Mouse (Mus musculus): ENCODE measurements around the gene Syt8. TPM values are rescaled to one million over a fixed set of nuclear protein-coding genes. Genes with fewer than 3 reads are reported as not detected.

Gene Syt8
- total RNA-seq, 1 experiment from 2014 or later = not detected

DNA sequence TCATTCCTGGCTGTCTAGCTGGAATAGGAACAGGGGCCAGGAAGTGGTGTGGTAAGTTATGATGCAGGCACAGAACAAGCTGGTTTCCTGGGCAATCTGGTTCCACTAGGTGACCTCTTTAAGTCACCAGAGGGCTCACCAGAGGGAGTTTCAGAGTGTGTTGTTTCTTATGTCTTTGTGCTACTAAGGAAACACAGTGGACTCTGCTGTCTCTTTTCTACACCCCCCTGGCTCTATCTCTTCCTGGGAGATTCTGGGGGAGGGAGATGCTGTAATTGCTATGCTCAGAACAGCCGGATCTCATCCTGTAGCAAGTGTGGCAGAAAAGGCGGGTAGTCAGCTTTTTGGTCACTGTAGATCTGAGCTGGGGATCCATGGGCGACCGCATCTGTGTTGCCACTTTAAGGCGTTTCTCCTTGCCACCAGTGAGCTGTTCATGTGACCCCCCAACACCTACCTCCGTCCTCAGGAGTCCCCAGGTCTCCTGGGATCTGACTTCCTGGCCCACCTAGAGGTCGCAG is 35.6 kb downstream of the Syt8 start:
- ATAC-seq (replicated peaks; ENCODE audit: insufficient number of reproducible peaks, low FRiP score, low TSS enrichment, poor library complexity, severe bottlenecking) = no peak

GRCm38 (mm10) chr7:142470808-142471413 is 36.3 kb downstream of the Syt8 start:
- no peak for ATAC-seq (replicated peaks; ENCODE audit: insufficient number of reproducible peaks, low FRiP score, low TSS enrichment, poor library complexity, severe bottlenecking)

- ATAC-seq (replicated peaks; ENCODE audit: insufficient number of reproducible peaks, low FRiP score, low TSS enrichment, poor library complexity, severe bottlenecking) = no peak
Measured at GRCm38 (mm10) chr7:142471414-142471861, 36.8 kb downstream of the Syt8 start.

GRCm38 (mm10) chr7:142471884-142472570 is 37.4 kb downstream of the Syt8 start:
- no peak for ATAC-seq (replicated peaks; ENCODE audit: insufficient number of reproducible peaks, low FRiP score, low TSS enrichment, poor library complexity, severe bottlenecking)

- no peak for ATAC-seq (replicated peaks; ENCODE audit: insufficient number of reproducible peaks, low FRiP score, low TSS enrichment, poor library complexity, severe bottlenecking)
Measured at GRCm38 (mm10) chr7:142472936-142473335, 38.3 kb downstream of the Syt8 start.

- no peak for ATAC-seq (replicated peaks; ENCODE audit: insufficient number of reproducible peaks, low FRiP score, low TSS enrichment, poor library complexity, severe bottlenecking)
Measured at GRCm38 (mm10) chr7:142473476-142473875, 38.8 kb downstream of the Syt8 start.

DNA sequence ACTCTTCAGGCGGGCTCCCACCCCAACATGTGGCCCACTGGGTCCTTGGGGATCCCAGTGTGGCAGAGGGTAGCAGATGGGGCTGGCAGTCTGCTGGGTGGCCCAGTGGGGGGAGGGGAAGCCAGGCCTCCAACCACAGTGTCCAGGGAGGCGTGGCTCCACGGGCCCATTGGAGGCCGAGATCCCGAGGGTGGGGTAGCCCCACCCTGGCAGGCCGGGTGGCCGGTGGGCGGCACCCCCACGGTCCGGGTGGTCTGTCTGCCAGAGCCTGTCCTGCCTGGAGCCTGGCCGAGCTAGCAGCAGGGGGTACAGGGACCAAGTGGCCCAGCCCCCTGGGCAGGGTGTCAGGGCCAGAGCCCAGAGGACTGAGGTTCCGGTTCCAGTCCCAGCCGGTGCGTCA is 40.1 kb downstream of the Syt8 start:
- ATAC-seq (replicated peaks; ENCODE audit: insufficient number of reproducible peaks, low FRiP score, low TSS enrichment, poor library complexity, severe bottlenecking) = no peak

DNA sequence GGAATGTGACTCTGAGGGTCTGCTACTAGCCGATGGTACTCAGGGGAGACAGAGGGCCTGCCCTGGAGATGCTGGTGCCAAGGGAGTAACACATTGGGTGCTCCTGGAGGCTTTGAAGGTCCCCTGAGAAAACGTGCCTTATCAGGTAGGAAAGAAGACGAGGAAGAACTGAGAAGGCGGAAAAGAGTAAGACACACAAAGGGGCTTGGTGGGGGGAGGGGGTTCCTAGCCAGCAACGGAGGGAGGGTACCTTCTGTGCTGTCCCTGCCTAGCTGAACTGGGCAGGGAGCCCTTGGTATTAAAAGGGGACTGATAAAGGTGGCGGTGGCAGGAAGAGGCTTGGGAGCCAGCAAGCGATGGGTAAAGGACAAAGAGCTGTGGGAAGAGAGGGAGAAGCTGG is 41.0 kb downstream of the Syt8 start:
- no peak for ATAC-seq (replicated peaks; ENCODE audit: insufficient number of reproducible peaks, low FRiP score, low TSS enrichment, poor library complexity, severe bottlenecking)

DNA sequence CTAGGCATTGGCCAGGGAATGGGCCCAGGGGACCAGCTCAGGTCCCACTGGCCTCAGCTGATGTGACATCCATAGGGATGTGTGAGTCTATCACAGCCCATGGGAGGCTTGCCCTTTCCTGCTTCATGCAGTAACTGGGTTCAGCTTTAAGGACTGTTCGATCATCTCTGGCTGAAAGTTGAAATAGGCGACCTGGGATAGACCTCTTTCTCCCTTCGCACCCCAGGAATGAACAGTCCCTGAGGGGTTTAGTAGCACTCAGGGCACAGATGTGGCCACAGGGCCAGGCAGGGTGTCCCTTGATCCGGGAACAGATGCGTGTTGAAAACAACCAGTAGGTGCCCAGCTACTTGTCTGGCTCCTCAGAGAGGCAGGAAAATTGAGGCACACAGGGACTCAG is 41.6 kb downstream of the Syt8 start:
- no peak for ATAC-seq (replicated peaks; ENCODE audit: insufficient number of reproducible peaks, low FRiP score, low TSS enrichment, poor library complexity, severe bottlenecking)

- ATAC-seq (replicated peaks; ENCODE audit: insufficient number of reproducible peaks, low FRiP score, low TSS enrichment, poor library complexity, severe bottlenecking) = no peak
Measured at GRCm38 (mm10) chr7:142476795-142477452, 42.3 kb downstream of the Syt8 start.

GRCm38 (mm10) chr7:142478001-142478400 is 43.4 kb downstream of the Syt8 start:
- no peak for ATAC-seq (replicated peaks; ENCODE audit: insufficient number of reproducible peaks, low FRiP score, low TSS enrichment, poor library complexity, severe bottlenecking)

DNA sequence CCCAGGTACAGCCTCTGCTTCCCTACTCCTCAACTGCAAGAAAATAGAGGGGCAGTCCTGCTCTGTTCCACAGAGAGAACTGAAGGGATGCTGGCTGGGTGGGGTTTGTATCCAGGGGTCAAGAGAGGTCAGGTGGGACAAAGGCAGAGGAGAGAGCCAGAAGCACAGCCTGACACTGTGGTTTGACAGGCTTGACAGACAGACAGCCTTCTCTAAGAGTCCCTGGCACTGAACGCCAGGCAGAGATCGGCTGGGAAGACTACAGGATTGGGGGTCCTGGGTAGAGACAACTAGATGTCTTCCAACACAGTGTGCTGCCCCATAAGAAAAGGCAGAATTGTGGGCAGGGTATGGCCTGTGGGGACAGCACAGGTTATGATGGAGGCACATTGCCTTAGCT is 43.9 kb downstream of the Syt8 start:
- ATAC-seq (replicated peaks; ENCODE audit: insufficient number of reproducible peaks, low FRiP score, low TSS enrichment, poor library complexity, severe bottlenecking) = no peak

GRCm38 (mm10) chr7:142479307-142479706 is 44.7 kb downstream of the Syt8 start:
- no peak for ATAC-seq (replicated peaks; ENCODE audit: insufficient number of reproducible peaks, low FRiP score, low TSS enrichment, poor library complexity, severe bottlenecking)

DNA sequence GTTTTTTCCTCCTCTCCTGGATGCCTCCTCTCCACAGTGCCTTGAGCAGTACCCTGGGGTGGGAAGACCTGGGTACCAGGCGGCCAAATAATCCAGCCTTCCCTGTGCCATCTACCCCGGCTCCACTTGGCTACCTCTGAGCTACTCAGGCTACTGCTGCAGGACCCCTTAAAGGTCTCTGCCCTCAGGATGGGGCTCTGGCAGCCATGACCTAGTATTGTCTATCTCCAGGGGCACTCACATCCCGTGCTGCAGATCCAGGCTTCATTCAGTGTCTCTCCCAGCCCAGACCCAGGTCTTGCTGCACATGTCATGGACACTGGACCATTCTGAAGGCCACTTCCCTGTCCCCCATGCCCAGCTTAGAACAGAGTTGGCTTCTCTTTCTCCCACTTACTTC is 45.2 kb downstream of the Syt8 start:
- no peak for ATAC-seq (replicated peaks; ENCODE audit: insufficient number of reproducible peaks, low FRiP score, low TSS enrichment, poor library complexity, severe bottlenecking)

- no peak for ATAC-seq (replicated peaks; ENCODE audit: insufficient number of reproducible peaks, low FRiP score, low TSS enrichment, poor library complexity, severe bottlenecking)
Measured at GRCm38 (mm10) chr7:142480661-142481060, 46.0 kb downstream of the Syt8 start.

- ATAC-seq (replicated peaks; ENCODE audit: insufficient number of reproducible peaks, low FRiP score, low TSS enrichment, poor library complexity, severe bottlenecking) = no peak
Measured at GRCm38 (mm10) chr7:142481186-142481567, 46.5 kb downstream of the Syt8 start.

GRCm38 (mm10) chr7:142481568-142482255 is 47.1 kb downstream of the Syt8 start:
- ATAC-seq (replicated peaks; ENCODE audit: insufficient number of reproducible peaks, low FRiP score, low TSS enrichment, poor library complexity, severe bottlenecking) = no peak

GRCm38 (mm10) chr7:142482256-142482609 is 47.6 kb downstream of the Syt8 start:
- ATAC-seq (replicated peaks; ENCODE audit: insufficient number of reproducible peaks, low FRiP score, low TSS enrichment, poor library complexity, severe bottlenecking) = no peak

GRCm38 (mm10) chr7:142483136-142483535 is 48.5 kb downstream of the Syt8 start:
- no peak for ATAC-seq (replicated peaks; ENCODE audit: insufficient number of reproducible peaks, low FRiP score, low TSS enrichment, poor library complexity, severe bottlenecking)

Measured in monocyte, adult 5-6 weeks (primary cell).